Mouse (Mus musculus) heart, embryonic 11.5 days (tissue): ENCODE measurements at regions not wholly inside any gene's neighbourhood (a gene's known extent, or its start where the extent isn't known, plus 50 kb on each side); places are given as distances from the start of the nearest gene placed in this dataset.

Experiments used
- ATAC-seq: fragments of 200-750 bp; cut with Nextera tagmentation; replicated peaks from 2 replicates; pipeline ENCODE4 v1.8.0; 2017; ENCODE audit warnings: moderate library complexity; ENCODE audit not compliant: insufficient number of reproducible peaks, low FRiP score, low TSS enrichment
- H3K27ac ChIP-seq: fragments of 300-500 bp; sonication (generic); 2 replicates; pipeline ENCODE4 v1.5.1; 2014; ENCODE audit warnings: mild to moderate bottlenecking, low read depth, low read length
- H3K27me3 ChIP-seq: fragments of 300-500 bp; sonication (generic); 2 replicates; pipeline ENCODE4 v1.6.1; 2014; ENCODE audit warnings: mild to moderate bottlenecking, low read length, mixed read lengths; ENCODE audit not compliant: control insufficient read depth, insufficient read depth
- H3K36me3 ChIP-seq: fragments of 300-500 bp; sonication (generic); 2 replicates; pipeline ENCODE4 v1.6.1; 2014; ENCODE audit warnings: mild to moderate bottlenecking, low read length, moderate library complexity, mixed read lengths; ENCODE audit not compliant: control insufficient read depth, insufficient read depth
- H3K4me1 ChIP-seq: fragments of 300-500 bp; sonication (generic); 2 replicates; pipeline ENCODE4 v1.6.1; 2014; ENCODE audit warnings: low read length; ENCODE audit not compliant: control insufficient read depth, insufficient read depth
- H3K4me2 ChIP-seq: fragments of 300-500 bp; sonication (generic); 2 replicates; pipeline ENCODE4 v1.6.1; 2014; ENCODE audit warnings: mild to moderate bottlenecking, moderate library complexity
- H3K4me3 ChIP-seq: fragments of 300-500 bp; sonication (generic); 2 replicates; pipeline ENCODE4 v1.5.1; 2014; ENCODE audit warnings: low read depth, low read length
- H3K9ac ChIP-seq: fragments of 300-500 bp; sonication (generic); 2 replicates; pipeline ENCODE4 v1.6.1; 2014; ENCODE audit warnings: mild to moderate bottlenecking, low read depth, low read length, moderate library complexity
- H3K9me3 ChIP-seq: fragments of 300-500 bp; sonication (generic); replicated peaks from 2 replicates; pipeline ENCODE4 v1.6.1; 2016; ENCODE audit warnings: low read length; ENCODE audit not compliant: control insufficient read depth
- WGBS: fragments of 180-500 bp; shearing (Covaris S2); extraction: QIAGEN DNeasy Blood & Tissue Kit; methylation state at CpG from one replicate; pipeline ENCODE4 v1.1.7; 2014; ENCODE audit not compliant: insufficient replicate concordance; 5-methylcytosine and 5-hydroxymethylcytosine counted together

- Histone ChIP-seq H3K9me3 (no peaks in the 10 kb centered on the region), H3K36me3 (no peaks in the 10 kb centered on the region), H3K4me1 (no peaks in the 10 kb centered on the region), H3K9ac (no peak overlapping the region), H3K27ac (no peak overlapping the region), H3K4me3 (no peak overlapping the region), H3K4me2 (no peak overlapping the region), H3K27me3 (no peaks in the 10 kb centered on the region)
- no peak for ATAC-seq
- WGBS = 70% methylated on average over 11 of the region's 11 CpGs
These were observed 192.1 kb upstream of the Eya4 start for GRCm38 (mm10) chr10:23542712-23543111.

GRCm38 (mm10) chr10:23541914-23542313 lies 191.3 kb upstream of the Eya4 start:
- no peak overlapping the region for H3K9ac ChIP-seq
- H3K27ac ChIP-seq = no peak overlapping the region
- H3K4me1 ChIP-seq = no peaks in the 10 kb centered on the region
- H3K4me3 ChIP-seq = no peak overlapping the region
- no peak overlapping the region for H3K4me2 ChIP-seq
- H3K36me3 ChIP-seq = no peaks in the 10 kb centered on the region
- 51% methylated on average over 5 of the region's 5 CpGs for WGBS
- no peak for ATAC-seq
- H3K27me3 ChIP-seq = no peaks in the 10 kb centered on the region
- no peaks in the 10 kb centered on the region for H3K9me3 ChIP-seq

GRCm38 (mm10) chr10:23534636-23535035 lies 184.1 kb upstream of the Eya4 start:
- Histone ChIP-seq H3K27ac (no peak overlapping the region), H3K4me2 (no peak overlapping the region), H3K27me3 (no peaks in the 10 kb centered on the region), H3K4me3 (no peak overlapping the region), H3K4me1 (no peaks in the 10 kb centered on the region), H3K9me3 (no peaks in the 10 kb centered on the region), H3K9ac (no peak overlapping the region), H3K36me3 (no peaks in the 10 kb centered on the region)
- ATAC-seq = no peak

- Histone ChIP-seq H3K27me3 (no peaks in the 10 kb centered on the region), H3K4me1 (no peaks in the 10 kb centered on the region), H3K4me2 (no peak overlapping the region), H3K9me3 (no peaks in the 10 kb centered on the region), H3K4me3 (no peak overlapping the region), H3K9ac (no peak overlapping the region), H3K27ac (no peak overlapping the region), H3K36me3 (no peaks in the 10 kb centered on the region)
- 83% methylated on average over 17 of the region's 17 CpGs for WGBS
- ATAC-seq = no peak
These were observed 181.6 kb upstream of the Eya4 start for GRCm38 (mm10) chr10:23531964-23532758.

- Histone ChIP-seq H3K27me3 (no peaks in the 10 kb centered on the region), H3K9me3 (no peaks in the 10 kb centered on the region), H3K27ac (no peak overlapping the region), H3K9ac (no peak overlapping the region), H3K4me1 (no peaks in the 10 kb centered on the region), H3K4me3 (no peak overlapping the region), H3K36me3 (no peaks in the 10 kb centered on the region), H3K4me2 (no peak overlapping the region)
- no peak for ATAC-seq
- 55% methylated on average over 3 of the region's 3 CpGs for WGBS
These were observed 180.1 kb upstream of the Eya4 start for GRCm38 (mm10) chr10:23530715-23531114.

GRCm38 (mm10) chr10:23526796-23527195 lies 176.2 kb upstream of the Eya4 start:
- ATAC-seq = no peak

GRCm38 (mm10) chr10:23522664-23523063 lies 172.1 kb upstream of the Eya4 start:
- H3K27me3 ChIP-seq = no peaks in the 10 kb centered on the region
- no peaks in the 10 kb centered on the region for H3K36me3 ChIP-seq
- 48% methylated on average over 1 of the region's 1 CpGs for WGBS
- H3K4me1 ChIP-seq = no peaks in the 10 kb centered on the region
- no peak overlapping the region for H3K27ac ChIP-seq
- H3K9me3 ChIP-seq = no peaks in the 10 kb centered on the region
- no peak overlapping the region for H3K9ac ChIP-seq
- ATAC-seq = no peak
- H3K4me2 ChIP-seq = no peak overlapping the region
- H3K4me3 ChIP-seq = no peak overlapping the region

More at GRCm38 (mm10) chr10:23526796-23527195, 176.2 kb upstream of the Eya4 start:
- H3K27ac ChIP-seq = no peak overlapping the region
- no peaks in the 10 kb centered on the region for H3K9me3 ChIP-seq
- no peaks in the 10 kb centered on the region for H3K36me3 ChIP-seq
- no peak overlapping the region for H3K4me3 ChIP-seq
- no peak overlapping the region for H3K9ac ChIP-seq
- H3K27me3 ChIP-seq = no peaks in the 10 kb centered on the region
- H3K4me1 ChIP-seq = no peaks in the 10 kb centered on the region
- no peak overlapping the region for H3K4me2 ChIP-seq

- no peaks in the 10 kb centered on the region for H3K36me3 ChIP-seq
- H3K4me2 ChIP-seq = no peak overlapping the region
- H3K4me1 ChIP-seq = no peaks in the 10 kb centered on the region
- no peak overlapping the region for H3K4me3 ChIP-seq
- H3K9me3 ChIP-seq = no peaks in the 10 kb centered on the region
- H3K9ac ChIP-seq = no peak overlapping the region
- H3K27ac ChIP-seq = no peak overlapping the region
- WGBS = 76% methylated on average over 7 of the region's 7 CpGs
- no peak for ATAC-seq
- H3K27me3 ChIP-seq = no peaks in the 10 kb centered on the region
These were observed 143.1 kb upstream of the Eya4 start for GRCm38 (mm10) chr10:23493647-23494046.

- WGBS = 43% methylated on average over 5 of the region's 5 CpGs
- Histone ChIP-seq H3K9me3 (no peaks in the 10 kb centered on the region), H3K27me3 (no peaks in the 10 kb centered on the region), H3K27ac (no peak overlapping the region), H3K9ac (no peak overlapping the region), H3K4me2 (no peak overlapping the region), H3K36me3 (no peaks in the 10 kb centered on the region), H3K4me3 (no peak overlapping the region), H3K4me1 (no peaks in the 10 kb centered on the region)
- no peak for ATAC-seq
These were observed 142.4 kb upstream of the Eya4 start for GRCm38 (mm10) chr10:23492971-23493370.
